Mouse (Mus musculus): ENCODE measurements around the gene Grid2ip.

The Grid2ip gene

DNA sequence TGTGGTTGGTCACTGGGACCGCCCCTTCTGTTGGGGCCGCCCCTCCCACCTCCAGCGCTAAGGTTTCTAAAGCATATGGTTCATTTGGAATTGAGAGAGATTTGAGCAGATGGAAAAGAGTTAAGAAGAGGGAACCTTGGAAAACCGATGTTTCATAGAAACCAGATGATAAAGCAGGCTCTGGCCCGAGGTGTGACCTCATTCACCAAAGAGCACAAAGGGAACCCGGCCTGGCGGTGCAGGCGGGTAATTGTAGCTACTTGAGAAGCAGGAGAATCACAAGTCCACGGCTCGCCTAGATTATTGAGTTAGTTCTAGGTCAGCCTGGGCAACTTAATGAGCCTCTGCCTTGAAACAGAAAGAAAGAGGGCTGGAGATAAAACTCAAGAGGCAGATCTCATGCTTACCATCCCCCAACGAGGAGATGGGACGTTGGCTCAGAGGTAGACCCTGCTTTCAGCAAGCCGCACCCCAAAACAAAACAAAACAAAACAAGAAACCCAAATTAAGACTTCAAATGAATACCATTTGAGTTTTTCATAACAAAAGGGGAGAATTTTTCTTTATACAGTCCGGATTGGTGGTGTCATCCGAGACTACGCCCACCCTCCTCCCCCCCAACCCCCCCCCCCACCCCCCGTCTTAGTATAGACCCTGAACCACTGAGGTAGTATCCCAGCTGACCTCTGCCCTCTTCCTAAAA lies at the start of gene Grid2ip:
Gene Grid2ip, plus strand, starts transcription at position 653 of the 703 bp plus-strand sequence.
- DNase-seq, result no peak

DNA sequence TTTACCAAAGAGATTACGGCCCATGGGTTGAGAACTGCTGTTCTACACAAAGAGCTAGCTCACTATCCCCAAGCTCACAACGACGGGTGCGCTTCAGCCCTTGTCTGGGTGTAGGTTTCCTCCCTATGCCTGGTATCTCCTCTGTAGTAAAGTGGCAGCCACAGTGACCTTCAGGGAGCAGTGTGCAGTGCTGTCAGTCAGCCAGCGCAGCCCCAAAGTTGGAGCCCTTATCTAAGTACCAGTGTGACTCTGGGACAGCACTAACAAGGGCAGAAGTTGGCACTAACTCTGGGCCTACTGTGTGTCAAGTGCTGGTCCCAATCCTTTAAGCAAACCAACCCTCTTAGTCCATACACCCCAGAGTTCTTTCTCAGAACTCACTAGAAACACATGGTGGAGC lies 48.3 kb upstream of the Grid2ip start:
- DNase-seq, result no peak

DNA sequence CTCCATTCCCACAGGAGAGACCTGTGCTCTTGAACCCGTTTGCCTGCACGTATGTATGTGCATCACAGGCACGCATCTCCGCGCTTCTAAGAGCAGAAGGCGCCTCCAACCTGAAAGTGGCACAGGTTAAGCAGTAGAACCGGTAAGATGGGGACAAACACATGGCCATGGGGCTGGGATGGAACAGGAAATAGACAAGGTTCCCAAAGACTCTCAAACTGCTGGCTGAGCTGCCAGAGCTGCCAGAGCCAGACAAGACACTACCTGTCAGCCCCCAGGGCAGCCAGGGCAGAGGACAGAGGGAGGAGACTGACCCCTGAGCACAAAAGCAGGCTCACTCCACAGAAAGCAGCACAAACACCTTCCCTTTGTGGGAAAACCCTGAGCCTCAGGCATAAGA lies 47.2 kb upstream of the Grid2ip start:
- DNase-seq, result no peak

DNA sequence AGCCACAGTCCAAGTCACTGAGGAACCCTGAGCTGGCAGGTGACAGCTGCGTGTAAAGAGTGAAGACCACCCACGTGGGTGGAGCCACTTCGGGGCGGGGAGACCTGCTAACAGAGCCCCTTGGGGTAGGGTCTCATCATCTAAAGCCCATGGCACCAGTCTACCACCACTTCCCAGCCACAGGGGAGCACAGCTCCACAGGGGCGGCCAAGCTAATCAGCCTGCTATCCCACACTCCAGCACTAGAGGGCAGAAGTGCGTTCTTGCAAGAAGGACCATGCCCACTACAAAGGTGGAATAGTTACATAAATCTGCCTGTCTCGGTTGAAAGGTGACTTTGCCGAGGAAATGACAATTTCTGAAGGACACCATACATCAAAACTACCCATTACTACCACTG lies 45.3 kb upstream of the Grid2ip start:
- DNase-seq, result peak; percentile 90

DNA sequence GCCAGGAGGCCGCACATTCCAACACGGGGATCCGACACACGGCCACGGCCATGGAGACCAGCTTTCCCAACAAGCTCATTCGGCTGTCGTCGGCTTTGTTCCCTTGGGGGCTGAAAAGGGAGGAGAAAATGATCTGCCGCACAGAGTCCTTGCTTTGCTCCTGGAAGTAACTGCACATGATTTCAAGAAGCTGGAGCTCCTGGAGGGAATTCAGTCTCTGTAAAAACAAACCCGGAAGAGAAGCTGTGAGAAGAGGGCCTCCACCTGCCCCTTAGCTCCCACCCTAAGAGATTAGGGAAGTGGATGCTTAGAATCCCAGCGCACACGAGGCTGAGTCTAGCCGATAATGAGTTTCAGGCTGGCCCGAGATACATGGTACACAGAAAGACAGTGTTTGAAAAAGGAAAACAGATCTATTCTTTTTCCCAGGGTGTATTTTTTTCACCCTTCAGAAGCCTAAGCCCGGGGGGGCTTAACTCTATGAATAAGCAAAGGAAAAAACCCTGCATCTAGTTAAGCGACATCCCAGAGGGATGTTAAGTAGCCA lies 42.9 kb upstream of the Grid2ip start:
- no peak for DNase-seq

DNA sequence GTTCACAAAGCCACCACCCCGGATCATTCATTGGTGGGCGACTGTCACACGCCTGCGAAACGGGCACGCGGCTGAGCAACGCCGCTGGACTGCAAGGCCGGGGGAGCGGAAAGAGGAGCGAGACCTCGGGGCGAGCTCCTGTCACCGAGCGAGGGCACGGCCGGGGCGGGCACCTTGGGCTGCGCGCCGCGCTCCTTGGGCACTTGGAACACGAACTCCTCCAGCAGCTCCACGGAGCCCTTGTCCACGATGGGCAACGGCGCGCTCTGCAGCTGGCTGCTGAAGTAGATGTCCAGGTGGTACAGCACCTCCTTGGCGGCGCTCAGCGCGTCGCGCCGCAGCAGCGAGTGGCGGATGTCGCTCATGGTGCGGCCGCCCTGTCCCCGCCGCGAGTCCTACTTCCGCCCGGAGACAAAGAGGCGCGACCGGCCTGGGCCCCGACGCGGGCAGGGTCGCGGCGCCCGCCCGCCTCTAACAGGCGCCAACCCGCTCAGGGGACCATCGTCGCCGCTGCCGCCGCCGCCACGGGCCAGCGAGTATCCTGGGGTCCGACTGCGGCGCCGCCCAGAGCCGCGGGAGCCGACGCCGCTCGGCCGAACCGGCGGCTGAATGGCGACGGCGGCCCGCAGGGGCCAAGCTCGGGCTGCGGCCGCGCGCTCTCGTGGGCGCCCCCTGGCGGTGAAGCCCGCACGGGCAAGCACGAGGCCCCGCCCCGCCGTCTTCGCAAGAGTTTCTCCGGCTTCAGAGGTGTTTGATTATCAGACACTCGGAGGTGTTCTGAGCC lies 42.2 kb upstream of the Grid2ip start, which contains the start of gene E130309D02Rik:
Gene E130309D02Rik, minus strand, starts transcription at position 631 of the 784 bp plus-strand sequence.
- DNase-seq, result peak; percentile 91

DNA sequence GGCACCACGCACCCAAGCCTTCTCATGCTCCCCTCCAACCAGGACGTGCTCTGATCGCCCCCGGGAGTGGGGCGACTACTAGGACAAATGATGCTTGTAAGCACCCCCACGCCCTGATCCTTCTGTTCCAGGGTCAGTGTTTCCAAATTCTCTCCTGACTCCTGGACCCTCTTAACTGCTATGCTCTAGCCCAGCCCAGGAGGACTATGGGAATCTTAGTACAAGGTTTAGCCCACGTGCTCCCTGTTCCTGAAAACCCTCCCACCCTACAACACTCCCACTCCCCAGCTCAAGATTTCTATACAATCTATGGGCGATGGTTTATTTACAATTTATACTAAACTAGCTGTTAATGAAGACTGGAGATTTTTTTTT lies 41.6 kb upstream of the Grid2ip start:
- no peak for DNase-seq

DNA sequence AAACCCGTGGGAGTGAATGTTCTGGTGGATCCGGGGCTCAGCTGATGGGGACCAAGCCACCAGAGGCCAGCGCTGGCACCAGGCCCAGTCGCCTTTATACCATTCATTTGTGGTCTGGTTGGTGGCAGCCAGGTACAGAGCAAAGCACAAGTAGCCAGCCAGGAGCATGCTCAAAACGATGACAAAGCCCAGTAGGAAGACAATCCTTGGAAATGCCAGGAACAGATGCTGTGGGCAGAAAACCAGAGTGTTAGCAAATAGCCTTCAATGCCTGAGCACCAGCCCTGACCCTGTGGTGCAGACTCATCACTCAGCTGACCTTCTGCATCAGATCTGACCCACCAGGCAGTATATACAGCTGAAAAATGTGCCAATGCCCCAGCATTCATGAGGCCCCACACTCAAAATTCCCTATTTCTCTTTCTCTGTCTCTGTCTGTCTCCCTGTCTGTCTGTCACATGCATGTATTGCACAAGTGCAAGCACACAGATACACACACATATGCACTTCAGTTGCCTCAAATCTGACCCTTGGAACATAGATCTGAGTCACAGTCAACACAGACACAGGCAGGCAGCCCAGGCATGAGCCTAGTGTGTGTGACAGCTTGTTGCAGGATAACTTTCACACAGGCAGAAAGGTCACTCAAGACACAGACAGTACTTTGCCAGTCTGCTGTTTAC lies 40.4 kb upstream of the Grid2ip start:
- no peak for DNase-seq

DNA sequence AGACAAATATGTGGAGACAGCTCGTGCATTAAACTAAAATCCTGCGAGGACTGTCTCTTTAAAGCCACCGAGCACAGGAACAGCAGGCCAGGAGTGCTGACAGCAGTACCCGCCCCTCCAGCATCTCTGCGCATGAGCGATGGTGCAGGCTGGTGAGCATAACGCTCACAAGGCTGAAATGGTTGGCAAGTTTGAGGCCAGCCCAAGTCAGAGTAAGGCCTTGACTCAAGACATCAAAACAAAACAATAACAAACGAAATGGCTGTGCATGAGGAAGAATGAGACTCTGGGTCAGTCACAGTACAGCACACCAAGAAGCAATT lies 39.9 kb upstream of the Grid2ip start:
- no peak for DNase-seq

DNA sequence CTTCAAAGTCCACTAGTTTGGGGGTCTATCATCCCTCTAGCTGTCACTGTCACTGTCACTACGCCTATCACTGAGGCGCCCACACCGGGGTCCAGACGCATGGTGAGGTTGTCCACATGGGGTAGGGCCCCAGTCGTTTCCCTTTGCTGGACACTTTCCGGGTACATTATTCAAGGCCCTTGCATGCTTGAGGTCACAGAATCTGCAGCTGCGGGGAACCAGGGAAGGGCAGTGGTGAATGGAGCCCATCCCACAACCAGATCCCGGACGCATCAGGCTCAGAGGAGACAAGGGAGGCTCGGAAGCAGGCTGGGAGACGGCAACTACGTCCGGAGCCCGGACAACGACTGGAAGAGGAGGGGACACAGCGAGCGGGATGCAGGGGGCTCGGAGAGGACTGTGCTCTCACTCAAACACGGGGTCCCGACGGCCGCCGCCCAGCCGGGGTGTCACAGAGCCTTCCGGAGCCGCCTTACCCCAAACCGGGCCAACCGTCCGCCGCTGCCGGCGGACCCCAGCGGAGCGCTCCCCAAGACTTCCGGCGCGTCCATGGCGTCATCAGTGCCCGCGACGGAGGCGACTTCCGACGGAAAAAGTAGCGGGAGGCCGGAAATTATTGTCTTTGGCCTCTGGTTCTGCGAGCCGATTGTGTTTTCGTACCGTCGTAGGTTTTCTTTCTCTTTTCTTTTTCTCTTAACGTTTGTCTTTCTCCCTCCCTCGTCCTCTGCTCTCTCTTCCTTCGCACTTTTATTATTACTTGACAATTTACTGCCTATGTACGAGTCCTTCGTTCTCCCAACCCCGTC lies 28.2 kb upstream of the Grid2ip start, which contains the start of gene Zdhhc4:
Gene Zdhhc4, minus strand, starts transcription at position 567 of the 806 bp plus-strand sequence.
- peak; percentile 93 for DNase-seq

DNA sequence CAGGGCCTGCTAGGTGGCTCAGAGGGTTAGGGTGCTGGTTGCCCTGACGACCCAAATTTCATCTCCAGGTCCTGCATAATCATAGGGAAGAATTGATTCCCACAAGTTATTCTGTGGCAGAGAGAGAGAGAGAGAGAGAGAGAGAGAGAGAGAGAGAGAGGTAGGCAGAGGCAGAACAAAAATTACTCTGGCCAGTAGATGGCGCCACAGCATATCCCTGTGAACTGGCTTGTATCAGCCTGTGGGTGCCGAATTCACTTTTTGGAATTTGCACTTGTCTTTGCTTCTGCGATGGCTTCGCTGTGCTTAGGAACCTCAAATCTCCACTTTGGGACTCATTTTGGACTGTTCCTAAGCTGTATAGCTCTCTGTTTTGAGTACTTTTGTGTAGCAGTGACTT lies 23.3 kb upstream of the Grid2ip start:
- DNase-seq, result peak; percentile 88

DNA sequence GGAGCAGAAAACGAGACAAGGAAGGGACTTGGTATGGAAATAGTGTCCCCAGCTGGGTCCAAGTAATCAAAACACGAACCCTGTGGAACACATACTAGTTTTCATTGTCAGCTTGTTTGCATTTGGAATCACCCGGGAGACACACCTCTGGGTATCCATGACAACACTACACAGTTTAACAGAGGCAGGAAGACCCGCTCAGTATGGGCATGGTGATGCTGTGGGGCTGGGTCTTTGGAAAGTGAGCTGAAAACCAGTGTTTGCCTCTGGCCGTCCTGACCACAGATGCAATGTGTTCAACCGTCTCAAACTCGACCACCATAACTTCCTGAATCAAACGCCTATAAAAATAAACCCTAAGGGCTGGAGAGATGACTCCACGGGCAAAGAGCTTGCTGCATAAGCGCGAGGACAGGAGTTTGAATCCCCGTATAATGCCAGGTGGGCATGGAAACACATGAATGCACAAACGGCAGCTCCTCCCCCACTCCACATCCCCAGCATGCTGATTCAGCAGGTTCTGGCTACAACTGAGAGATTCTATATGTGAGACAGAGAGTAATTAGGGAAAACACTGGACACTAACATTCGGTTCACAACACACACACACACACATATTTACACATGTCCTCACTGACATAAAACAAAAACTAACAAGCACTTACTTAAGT lies 22.6 kb upstream of the Grid2ip start:
- no peak for DNase-seq

DNA sequence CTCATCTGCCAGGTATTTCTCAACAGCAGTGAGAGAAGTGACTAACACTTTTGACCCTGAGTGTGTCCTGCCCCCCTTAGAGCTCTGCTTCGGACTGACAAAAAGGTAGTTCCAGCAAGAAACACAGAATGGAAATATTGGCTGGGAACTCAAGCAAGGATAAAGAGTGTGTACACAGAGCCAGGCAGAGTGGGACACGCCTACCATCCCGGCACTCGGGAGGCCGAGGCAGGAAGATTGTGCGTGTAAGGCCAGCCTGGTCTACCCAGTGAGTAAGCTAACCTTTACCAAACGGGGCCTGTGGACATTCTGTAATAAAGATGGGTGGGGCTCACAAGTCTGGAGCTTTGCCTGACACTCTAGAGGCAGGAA lies 22.1 kb upstream of the Grid2ip start:
- DNase-seq, result no peak

DNA sequence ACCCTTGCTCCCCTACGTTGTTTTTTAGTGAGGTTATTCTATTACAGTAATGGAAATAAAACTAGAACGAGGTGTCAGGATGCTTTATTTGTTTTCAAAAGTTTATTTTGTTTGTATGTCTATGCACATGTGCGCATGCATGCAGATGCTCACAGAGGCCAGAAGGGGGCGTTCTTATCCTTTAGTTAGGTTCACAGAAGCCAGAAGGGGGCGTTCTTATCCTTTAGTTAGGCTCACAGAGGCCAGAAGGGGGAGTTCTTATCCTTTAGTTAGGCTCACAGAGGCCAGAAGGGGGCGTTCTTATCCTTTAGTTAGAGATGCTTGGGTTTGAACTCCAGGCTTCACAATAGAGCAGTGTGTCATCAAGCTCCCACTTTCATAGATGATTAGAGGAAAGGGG lies 20.6 kb upstream of the Grid2ip start:
- no peak for DNase-seq

DNA sequence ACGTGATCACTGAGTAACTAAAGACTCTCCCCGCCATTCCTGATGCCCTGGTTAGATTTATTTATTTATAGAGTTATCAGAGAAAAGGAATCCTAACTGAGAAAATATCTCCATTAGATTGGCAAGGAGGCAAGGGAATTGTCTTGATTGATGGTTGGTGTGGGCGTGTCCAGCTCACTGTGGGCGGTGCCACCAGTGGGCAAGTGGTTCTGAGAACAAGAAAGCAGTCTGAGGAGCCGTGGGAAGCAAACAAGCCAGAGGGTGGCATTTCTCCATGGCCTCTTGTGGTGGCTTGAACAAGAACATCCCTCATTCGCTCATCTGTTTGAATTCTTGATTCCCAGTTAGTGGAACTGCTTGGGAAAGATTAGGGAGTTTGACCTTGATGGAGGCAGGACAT lies 17.5 kb upstream of the Grid2ip start:
- no peak for DNase-seq

DNA sequence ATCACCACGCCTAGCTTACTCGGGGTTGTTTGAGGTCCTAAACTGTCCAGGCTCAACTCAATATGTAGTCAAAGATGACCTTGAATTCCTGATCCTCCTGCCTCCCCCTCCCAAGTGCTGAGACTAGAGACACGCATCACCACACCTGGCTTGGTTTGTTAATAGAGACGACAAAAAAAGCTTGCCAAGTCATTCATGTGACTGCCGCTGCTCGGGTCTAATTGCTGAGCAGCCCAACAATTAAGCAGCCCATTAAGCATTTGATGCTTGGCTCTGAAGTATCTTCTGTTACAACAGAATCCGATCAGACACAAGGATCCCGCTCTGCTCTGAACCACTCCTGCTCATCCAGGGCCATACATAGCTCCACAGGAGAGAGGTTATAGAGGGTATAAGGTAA lies 10.8 kb upstream of the Grid2ip start:
- DNase-seq, result no peak

DNA sequence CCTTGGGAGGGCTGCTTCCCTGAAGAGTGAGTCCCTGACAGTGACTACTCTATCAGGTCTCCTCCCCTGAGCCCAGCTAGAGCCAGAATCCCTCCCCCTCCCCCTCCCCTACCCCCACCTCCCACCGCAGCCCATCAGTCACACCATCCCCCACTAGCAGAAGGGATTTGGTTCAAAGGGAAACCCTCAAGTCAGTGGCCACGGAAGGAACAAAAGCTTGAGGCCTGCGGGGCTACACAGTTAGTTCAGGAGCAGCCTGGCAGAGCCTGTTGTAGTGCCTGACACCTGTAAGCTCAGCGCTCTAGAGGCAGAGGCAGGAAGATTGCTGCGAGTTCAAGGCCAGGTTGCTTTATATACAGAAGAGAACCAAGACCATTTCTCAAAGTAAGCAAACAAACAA lies 1.1 kb upstream of the Grid2ip start:
- no peak for DNase-seq

DNA sequence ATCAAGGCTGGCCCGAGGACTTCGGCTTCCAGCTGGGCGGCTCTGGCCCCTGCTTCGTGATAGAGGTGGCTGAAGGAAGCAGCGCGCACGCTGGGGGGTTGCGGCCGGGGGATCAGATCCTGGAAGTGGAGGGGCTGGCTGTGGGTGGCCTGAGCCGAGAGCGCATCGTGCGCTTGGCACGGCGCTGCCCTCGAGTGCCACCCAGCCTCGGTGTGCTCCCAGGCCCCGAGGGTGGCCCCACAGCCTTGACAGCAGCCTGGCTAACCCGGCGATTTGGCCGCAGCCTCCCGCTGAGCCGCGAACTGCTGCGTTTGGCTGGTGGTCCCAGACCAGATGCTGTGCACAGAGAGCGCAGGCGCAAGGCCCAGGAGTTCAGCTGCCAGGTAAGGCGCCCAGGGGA lies 426 bp downstream of the Grid2ip start:
- no peak for DNase-seq

DNA sequence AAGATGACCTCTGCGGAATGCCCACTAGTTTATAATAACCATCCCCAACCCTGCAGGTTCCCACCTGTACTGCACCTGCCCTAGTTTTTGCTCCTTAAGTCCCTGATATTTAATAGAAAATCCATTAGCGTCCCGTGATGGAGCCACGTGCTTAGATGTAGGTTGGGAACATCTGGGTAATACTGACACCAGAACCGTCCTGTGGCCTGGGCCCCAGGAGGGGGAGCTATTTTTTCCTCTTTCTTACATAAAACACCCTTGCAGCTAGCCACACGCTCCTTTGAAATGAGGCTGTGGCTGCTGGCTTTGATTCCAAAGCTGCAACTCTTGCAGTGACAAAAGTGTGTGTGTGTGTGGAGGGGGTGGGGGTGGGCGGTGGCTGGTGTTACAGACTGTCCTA lies 2.1 kb downstream of the Grid2ip start:
- no peak for DNase-seq

DNA sequence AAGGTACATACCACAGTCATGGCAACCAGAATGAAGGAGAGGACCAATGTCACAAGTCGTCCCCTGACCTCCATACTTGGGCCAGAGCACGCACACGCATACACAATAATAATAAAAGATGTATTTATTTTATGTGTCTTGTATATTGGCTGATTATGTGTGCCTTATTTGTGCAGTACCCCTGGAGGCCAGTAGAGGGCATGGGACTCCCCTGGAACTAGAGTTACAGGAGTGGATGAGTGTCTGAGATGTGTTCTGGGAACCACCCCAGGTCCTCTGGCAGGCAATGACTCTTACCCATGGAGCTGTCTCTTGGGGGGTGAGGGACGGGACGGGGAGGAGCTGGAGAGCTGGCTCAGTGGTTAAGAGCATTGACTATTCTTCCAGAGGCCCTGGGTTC lies 2.9 kb downstream of the Grid2ip start:
- DNase-seq, result no peak

DNA sequence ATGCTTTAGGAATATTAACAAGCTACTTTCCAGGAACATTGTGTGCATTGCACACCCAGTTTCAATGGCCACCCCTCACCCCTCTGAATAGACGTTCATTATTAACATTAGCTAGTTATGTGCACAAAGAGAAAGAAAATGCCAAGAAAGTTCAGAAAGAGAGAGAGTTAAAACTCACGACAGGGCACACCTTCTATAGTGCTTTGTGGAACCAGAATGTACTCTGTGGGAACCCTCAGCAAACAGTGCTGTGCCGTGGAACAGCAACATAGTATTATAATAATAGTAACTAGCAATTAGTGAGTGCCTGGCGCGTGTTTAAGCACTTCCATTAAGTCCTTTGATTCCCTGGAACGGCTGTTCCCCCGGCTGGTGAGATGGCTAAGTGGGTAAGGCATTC lies 4.3 kb downstream of the Grid2ip start:
- DNase-seq, result no peak

All from lung, postnatal 36 days (tissue).